Mouse (Mus musculus): ENCODE data around the gene Gm28230. TPM values are rescaled to one million over a fixed set of nuclear protein-coding genes. Genes with fewer than 3 reads are reported as not detected.

The Gm28230 gene
- total and polyA plus RNA-seq, 3 experiments, result 0.04 to 0.14 TPM; not detected in 1

DNA sequence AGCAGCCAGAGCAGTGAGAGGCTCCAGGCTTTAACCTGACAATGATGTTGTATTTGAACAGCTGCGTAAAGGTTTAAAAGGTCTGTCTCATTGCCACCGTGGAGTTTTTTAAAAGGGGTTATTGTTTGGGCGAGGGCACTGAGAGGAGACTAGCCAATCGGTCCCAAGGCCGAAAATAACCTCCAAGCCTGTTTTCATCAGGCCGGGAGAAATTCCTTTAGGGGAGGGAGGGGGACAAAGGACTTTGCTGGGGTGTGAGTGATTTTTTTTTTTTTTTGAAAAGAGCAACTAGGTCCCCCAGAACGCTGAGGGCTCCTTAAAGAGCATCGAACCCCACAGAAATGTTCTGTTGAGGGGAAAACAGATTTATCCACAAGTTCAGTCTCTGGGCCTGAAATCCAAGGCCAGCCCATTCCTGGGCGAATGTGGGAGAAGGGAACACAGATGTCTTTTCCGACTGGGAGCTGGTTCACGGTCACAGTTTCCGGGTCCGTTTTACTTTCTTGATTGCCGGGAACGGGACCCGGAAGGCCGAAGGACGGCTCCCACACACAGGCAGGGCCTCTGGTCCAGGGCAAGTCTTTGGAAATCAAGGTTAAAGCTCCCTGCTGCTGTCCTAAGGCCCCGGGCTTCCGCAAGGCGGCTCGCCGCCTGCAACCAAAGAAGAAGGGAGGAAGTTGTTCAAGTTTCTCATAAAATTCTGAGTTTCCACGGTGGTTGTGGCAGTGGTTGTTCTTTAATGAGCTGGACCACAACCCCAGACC is 36.8 kb upstream of the Gm28230 start:
- H3K27ac ChIP-seq, result no peak overlapping the region
- no peak for DNase-seq

DNA sequence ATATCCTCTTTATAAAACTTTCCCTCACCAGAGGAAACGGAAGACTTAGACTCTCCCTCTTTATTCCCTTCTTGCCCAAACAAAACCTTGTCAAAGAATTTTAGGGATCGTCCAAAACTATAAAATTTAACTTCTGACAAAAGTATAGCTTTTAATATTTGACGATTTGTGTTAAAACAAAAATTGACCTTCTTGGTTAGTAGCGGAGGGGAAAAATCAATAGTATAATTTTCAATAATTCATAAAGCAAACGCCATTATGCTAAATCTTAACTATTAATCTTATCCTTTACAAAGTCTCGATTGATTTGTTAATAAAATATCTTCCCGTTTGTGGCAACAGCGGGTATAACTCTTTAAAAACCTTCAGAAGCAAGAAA is 36.2 kb upstream of the Gm28230 start:
- intact Hi-C loops (cut with DNase I), result loop anchor here (10.0 kb wide), 1 partner anchor 1416 kb away; the partner anchor contains the start of gene Sp9

More for the DNA sequence above, 36.8 kb upstream of the Gm28230 start:
- H3K4me1 ChIP-seq (ENCODE audit: control insufficient read depth, insufficient read depth, low read length), result no peaks in the 10 kb centered on the region
- H3K4me3 ChIP-seq, result no peak overlapping the region
- no peak for TF ChIP-seq CTCF (IDR thresholded peaks at IDR 0.05)
- no peak for TF ChIP-seq POLR2A (IDR thresholded peaks at IDR 0.05; ENCODE audit: insufficient read depth, low read depth, low read length)
- no peak for TF ChIP-seq EP300 (IDR thresholded peaks at IDR 0.05; ENCODE audit: insufficient read depth, low read depth, low read length)
- WGBS, result 4% methylated on average over 24 of the region's 24 CpGs
- H3K79me2 ChIP-seq (replicated peaks; ENCODE audit: control insufficient read depth, insufficient read depth, low read length), result no peaks in the 10 kb centered on the region
- no peaks in the 10 kb centered on the region for H3K36me3 ChIP-seq (ENCODE audit: control insufficient read depth, insufficient read depth, low read length)
- intact Hi-C loops (cut with DNase I), result loop anchor here (10.0 kb wide), 1 partner anchor 1415 kb away; the partner anchor contains the start of gene Sp9
- peaks cover 34% of the 10 kb centered on the region for H3K27me3 ChIP-seq (ENCODE audit: control insufficient read depth, insufficient read depth, low read length)
- no peak overlapping the region for H3K9ac ChIP-seq (ENCODE audit: low read depth, low read length)

GRCm38 (mm10) chr2:74691022-74691951 is 35.2 kb upstream of the Gm28230 start, which contains the start of gene Hoxd10:
Hoxd10 (plus strand) TSS chr2:74691924.
- no peaks in the 10 kb centered on the region for H3K36me3 ChIP-seq (ENCODE audit: control insufficient read depth, insufficient read depth, low read length)
- H3K79me2 ChIP-seq (replicated peaks; ENCODE audit: control insufficient read depth, insufficient read depth, low read length), result no peaks in the 10 kb centered on the region
- DNase-seq, result peak; percentile 45 to 53
- no peak within 1 kb of the TSS for H3K27ac ChIP-seq
- no peaks in the 10 kb centered on the region for H3K4me1 ChIP-seq (ENCODE audit: control insufficient read depth, insufficient read depth, low read length)
- H3K27me3 ChIP-seq (ENCODE audit: control insufficient read depth, insufficient read depth, low read length), result peaks cover 34% of the 10 kb centered on the region
- 4% methylated on average over 56 of the region's 56 CpGs for WGBS
- no peak within 1 kb of the TSS for H3K9ac ChIP-seq (ENCODE audit: low read depth, low read length)
- intact Hi-C loops (cut with DNase I), result loop anchor here (10.0 kb wide), 1 partner anchor 1416 kb away; the partner anchor contains the start of gene Sp9
- TF ChIP-seq CTCF (IDR thresholded peaks at IDR 0.05), result peak; percentile 60
- TF ChIP-seq EP300 (IDR thresholded peaks at IDR 0.05; ENCODE audit: insufficient read depth, low read depth, low read length), result no peak
- no peak for TF ChIP-seq POLR2A (IDR thresholded peaks at IDR 0.05; ENCODE audit: insufficient read depth, low read depth, low read length)
- H3K4me3 ChIP-seq, result no peak within 1 kb of the TSS

More for the DNA sequence above, 36.2 kb upstream of the Gm28230 start:
- Histone ChIP-seq H3K79me2 (replicated peaks; ENCODE audit: control insufficient read depth, insufficient read depth, low read length) (no peaks in the 10 kb centered on the region), H3K27me3 (ENCODE audit: control insufficient read depth, insufficient read depth, low read length) (peaks cover 32% of the 10 kb centered on the region), H3K27ac (no peak overlapping the region), H3K4me3 (no peak overlapping the region), H3K36me3 (ENCODE audit: control insufficient read depth, insufficient read depth, low read length) (no peaks in the 10 kb centered on the region), H3K9ac (ENCODE audit: low read depth, low read length) (no peak overlapping the region), H3K4me1 (ENCODE audit: control insufficient read depth, insufficient read depth, low read length) (no peaks in the 10 kb centered on the region)
- TF ChIP-seq POLR2A (IDR thresholded peaks at IDR 0.05; ENCODE audit: insufficient read depth, low read depth, low read length), result no peak
- DNase-seq, result no peak
- WGBS, result 12% methylated on average over 8 of the region's 8 CpGs

GRCm38 (mm10) chr2:74691995-74692807 is 34.3 kb upstream of the Gm28230 start:
- intact Hi-C loops (cut with DNase I), result loop anchor here (10.0 kb wide), 1 partner anchor 1417 kb away; the partner anchor contains the start of gene Sp9
- Histone ChIP-seq H3K36me3 (ENCODE audit: control insufficient read depth, insufficient read depth, low read length) (no peaks in the 10 kb centered on the region), H3K9ac (ENCODE audit: low read depth, low read length) (no peak overlapping the region), H3K27me3 (ENCODE audit: control insufficient read depth, insufficient read depth, low read length) (peaks cover 42% of the 10 kb centered on the region), H3K27ac (no peak overlapping the region), H3K79me2 (replicated peaks; ENCODE audit: control insufficient read depth, insufficient read depth, low read length) (no peaks in the 10 kb centered on the region), H3K4me1 (ENCODE audit: control insufficient read depth, insufficient read depth, low read length) (no peaks in the 10 kb centered on the region), H3K4me3 (no peak overlapping the region)
- TF ChIP-seq EP300 (IDR thresholded peaks at IDR 0.05; ENCODE audit: insufficient read depth, low read depth, low read length), result no peak
- no peak for TF ChIP-seq CTCF (IDR thresholded peaks at IDR 0.05)
- no peak for TF ChIP-seq POLR2A (IDR thresholded peaks at IDR 0.05; ENCODE audit: insufficient read depth, low read depth, low read length)
- no peak for DNase-seq
- WGBS, result 6% methylated on average over 35 of the region's 35 CpGs

DNA sequence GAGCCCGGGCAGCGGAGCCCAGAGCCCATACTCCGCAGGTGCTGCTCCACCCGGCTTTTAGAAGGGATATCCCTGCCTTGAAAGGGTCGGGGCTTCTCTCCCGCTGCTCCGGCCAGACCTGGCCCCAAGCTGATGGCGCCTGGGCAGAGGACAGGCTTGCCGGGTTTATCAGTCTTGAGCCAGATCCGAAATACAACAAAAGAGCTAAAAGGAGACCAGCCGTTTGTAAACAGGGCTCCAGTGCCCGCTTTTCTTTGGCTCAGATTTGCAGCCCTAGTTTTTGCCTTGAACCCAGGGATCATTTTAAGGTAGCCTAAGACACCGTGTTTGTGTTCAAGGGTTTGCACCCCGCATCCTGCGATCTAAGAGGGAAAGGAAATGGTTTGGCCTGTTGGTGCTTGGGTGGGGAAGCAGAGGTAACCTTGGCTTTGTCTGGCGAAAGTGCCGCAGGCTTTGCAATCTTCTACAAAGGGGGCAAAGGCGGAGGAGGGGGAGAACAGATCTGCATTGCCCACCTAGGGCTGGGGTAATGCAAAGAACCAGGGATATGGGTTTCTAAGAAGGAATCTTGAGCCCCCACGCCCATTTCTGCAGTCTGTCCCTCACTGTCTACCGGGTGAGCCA is 33.6 kb upstream of the Gm28230 start:
- WGBS, result 3% methylated on average over 20 of the region's 20 CpGs
- Histone ChIP-seq H3K4me3 (no peak overlapping the region), H3K9ac (ENCODE audit: low read depth, low read length) (no peak overlapping the region), H3K27me3 (ENCODE audit: control insufficient read depth, insufficient read depth, low read length) (peaks cover 39% of the 10 kb centered on the region), H3K4me1 (ENCODE audit: control insufficient read depth, insufficient read depth, low read length) (no peaks in the 10 kb centered on the region), H3K36me3 (ENCODE audit: control insufficient read depth, insufficient read depth, low read length) (no peaks in the 10 kb centered on the region), H3K79me2 (replicated peaks; ENCODE audit: control insufficient read depth, insufficient read depth, low read length) (no peaks in the 10 kb centered on the region), H3K27ac (no peak overlapping the region)
- no peak for DNase-seq
- intact Hi-C loops (cut with DNase I), result loop anchor here (10.0 kb wide), 1 partner anchor 1418 kb away; the partner anchor contains the start of gene Sp9
- no peak for TF ChIP-seq POLR2A (IDR thresholded peaks at IDR 0.05; ENCODE audit: insufficient read depth, low read depth, low read length)
- TF ChIP-seq EP300 (IDR thresholded peaks at IDR 0.05; ENCODE audit: insufficient read depth, low read depth, low read length), result no peak
- no peak for TF ChIP-seq CTCF (IDR thresholded peaks at IDR 0.05)
